Mouse (Mus musculus): Measurements from ENCODE around the gene Olfr871. TPM values are rescaled to one million over a fixed set of nuclear protein-coding genes. Genes with fewer than 3 reads are reported as not detected.
A peak's percentile ranks its signal among the peaks of the same experiment; 100 is the strongest.
"Not testable (repeated sequence)": the region's sequence is repeated elsewhere in the genome, so short reads cannot be mapped to it uniquely, and the experiment has no call there.

Gene Olfr871
- total and polyA plus RNA-seq, 3 experiments: 0.08 TPM; not detected in 2

- TF ChIP-seq ETS1 (IDR thresholded peaks at IDR 0.05; ENCODE audit: low read depth, low read length) (0 out of 2 replicates have a peak, but pooled peaks have one; percentile 24), UBTF (IDR thresholded peaks at IDR 0.05; ENCODE audit: borderline replicate concordance, insufficient read depth, low read depth, low read length) (0 out of 2 replicates have a peak, but pooled peaks have one; percentile 9), MAX (IDR thresholded peaks at IDR 0.05; ENCODE audit: low read length) (no peak), USF1 (IDR thresholded peaks at IDR 0.05; ENCODE audit: low read depth, low read length) (no peak)
- Histone ChIP-seq H3K27me3 (ENCODE audit: control insufficient read depth in 1 of 2, insufficient read depth in 2 of 2, low read length in 2 of 2) (no peaks in the 10 kb centered on the region), H3K36me3 (ENCODE audit: control insufficient read depth in 1 of 2, insufficient read depth in 2 of 2, low read length in 2 of 2) (peaks cover 0 to 6% of the 10 kb centered on the region in 2 experiments; a peak in 1 of 4 replicates), H3K9ac (ENCODE audit: control insufficient read depth, low read depth, low read length, poor library complexity, severe bottlenecking) (peak overlapping the region; percentile 38), H3K4me1 (ENCODE audit: control insufficient read depth in 1 of 2, insufficient read depth in 2 of 2, low read length in 2 of 2) (no peaks in the 10 kb centered on the region; a peak in 1 of 4 replicates), H3K4me3 (ENCODE audit: control insufficient read depth in 1 of 2, insufficient read depth in 1 of 2, low read depth in 2 of 2, low read length in 2 of 2) (peak overlapping the region in 1 of 2 experiments; percentile 50; a peak in 1 of 4 replicates), H3K9me3 (replicated peaks; ENCODE audit: insufficient read depth, low read length) (no peaks in the 10 kb centered on the region), H3K27ac (ENCODE audit: control insufficient read depth, low read depth, low read length) (no peak overlapping the region), H3K79me2 (ENCODE audit: control insufficient read depth, insufficient read depth, low read length, poor library complexity) (no peaks in the 10 kb centered on the region)
- peak; percentile 59 for DNase-seq (ENCODE audit: low read depth, low spot score)
Measured at GRCm38 (mm10) chr9:20179463-20179862, 32.5 kb upstream of the Olfr871 start.

GRCm38 (mm10) chr9:20202131-20202530 is 9.9 kb upstream of the Olfr871 start:
- Histone ChIP-seq H3K36me3 (ENCODE audit: control insufficient read depth in 1 of 2, insufficient read depth in 2 of 2, low read length in 2 of 2) (peaks cover 0 to 12% of the 10 kb centered on the region in 2 experiments; a peak in 2 of 4 replicates), H3K9me3 (replicated peaks; ENCODE audit: insufficient read depth, low read length) (no peaks in the 10 kb centered on the region), H3K79me2 (ENCODE audit: control insufficient read depth, insufficient read depth, low read length, poor library complexity) (no peaks in the 10 kb centered on the region), H3K27ac (ENCODE audit: control insufficient read depth, low read depth, low read length) (no peak overlapping the region), H3K9ac (ENCODE audit: control insufficient read depth, low read depth, low read length, poor library complexity, severe bottlenecking) (no peak overlapping the region), H3K4me3 (ENCODE audit: control insufficient read depth in 1 of 2, insufficient read depth in 1 of 2, low read depth in 2 of 2, low read length in 2 of 2) (no peak overlapping the region), H3K4me1 (ENCODE audit: control insufficient read depth in 1 of 2, insufficient read depth in 2 of 2, low read length in 2 of 2) (peaks cover 6 to 12% of the 10 kb centered on the region in 2 experiments; a peak in 3 of 4 replicates), H3K27me3 (ENCODE audit: control insufficient read depth in 1 of 2, insufficient read depth in 2 of 2, low read length in 2 of 2) (no peaks in the 10 kb centered on the region)
- DNase-seq (ENCODE audit: low read depth, low spot score): no peak
- TF ChIP-seq USF1 (IDR thresholded peaks at IDR 0.05; ENCODE audit: low read depth, low read length): no peak
- TF ChIP-seq MXI1 (IDR thresholded peaks at IDR 0.05; ENCODE audit: low read depth, low read length): no peak
- TF ChIP-seq CHD2 (IDR thresholded peaks at IDR 0.05; ENCODE audit: low read length): no peak
- no peak for TF ChIP-seq TAL1 (IDR thresholded peaks at IDR 0.05; ENCODE audit: low read length)
- TF ChIP-seq SIN3A (IDR thresholded peaks at IDR 0.05; ENCODE audit: low read length): no peak

GRCm38 (mm10) chr9:20203413-20203984 is 8.5 kb upstream of the Olfr871 start:
- H3K79me2 ChIP-seq (ENCODE audit: control insufficient read depth, insufficient read depth, low read length, poor library complexity); H3K9me3 ChIP-seq (replicated peaks; ENCODE audit: insufficient read depth, low read length); H3K27me3 ChIP-seq (ENCODE audit: control insufficient read depth in 1 of 2, insufficient read depth in 2 of 2, low read length in 2 of 2); H3K9ac ChIP-seq (ENCODE audit: control insufficient read depth, low read depth, low read length, poor library complexity, severe bottlenecking): not testable (repeated sequence)
- peak; percentile 45 for TF ChIP-seq GATA1 (IDR thresholded peaks at IDR 0.05; ENCODE audit: low read depth, low read length)
- TF ChIP-seq MYC (IDR thresholded peaks at IDR 0.05; ENCODE audit: low read depth, low read length): 0 out of 2 replicates have a peak, but pooled peaks have one; percentile 53
- peak; percentile 49; the same call in 1 of the 2 replicates for TF ChIP-seq ETS1 (IDR thresholded peaks at IDR 0.05; ENCODE audit: low read depth, low read length)
- TF ChIP-seq EP300 (IDR thresholded peaks at IDR 0.05; ENCODE audit: low read depth in 1 of 2, low read length in 2 of 2): peak; percentile 69 to 80
- 0 out of 4 replicates have a peak, but pooled peaks of 1 of the 2 experiments have one; percentile 41 for TF ChIP-seq POLR2A (IDR thresholded peaks at IDR 0.05; ENCODE audit: control insufficient read depth in 1 of 2, insufficient read depth in 1 of 2, low read depth in 1 of 2, low read length in 2 of 2, poor library complexity in 1 of 2)
- 0 out of 2 replicates have a peak, but pooled peaks have one; percentile 7 for TF ChIP-seq TCF12 (IDR thresholded peaks at IDR 0.05; ENCODE audit: low read depth, low read length)
- Histone ChIP-seq H3K36me3 (ENCODE audit: control insufficient read depth in 1 of 2, insufficient read depth in 2 of 2, low read length in 2 of 2) (peaks cover 0 to 12% of the 10 kb centered on the region in 2 experiments; a peak in 2 of 4 replicates), H3K27ac (ENCODE audit: control insufficient read depth, low read depth, low read length) (peak overlapping the region; percentile 96), H3K4me1 (ENCODE audit: control insufficient read depth in 1 of 2, insufficient read depth in 2 of 2, low read length in 2 of 2) (peaks cover 6 to 12% of the 10 kb centered on the region in 2 experiments; a peak in 3 of 4 replicates), H3K4me3 (ENCODE audit: control insufficient read depth in 1 of 2, insufficient read depth in 1 of 2, low read depth in 2 of 2, low read length in 2 of 2) (peak overlapping the region in 1 of 2 experiments; percentile 0; a peak in 1 of 4 replicates)
- peak; percentile 79 for DNase-seq (ENCODE audit: low read depth, low spot score)
